Mouse (Mus musculus): ENCODE measurements around the gene Lax1.
"Not testable (repeated sequence)": the region's sequence is repeated elsewhere in the genome, so short reads cannot be mapped to it uniquely, and the experiment has no call there.

The Lax1 gene

DNA sequence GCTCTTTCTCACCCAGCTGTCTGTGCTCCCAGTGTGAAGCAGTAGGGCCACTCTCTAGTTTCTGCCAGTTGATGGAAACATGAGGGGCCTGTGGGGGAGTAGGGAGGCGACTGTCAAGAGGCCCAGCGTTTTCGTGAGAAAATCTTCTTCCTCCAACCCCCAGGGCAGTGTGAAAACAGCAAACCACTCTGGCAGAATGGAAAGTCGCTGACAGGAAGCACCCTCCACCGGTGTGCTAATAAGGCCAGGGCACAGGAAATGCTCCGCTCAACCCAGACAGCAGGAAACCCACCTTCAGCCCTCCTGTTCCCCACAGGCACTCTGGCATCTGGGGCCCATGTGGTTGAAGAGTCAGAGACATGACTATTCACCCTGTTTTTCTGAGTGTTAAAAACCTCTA is at the start of gene Lax1:
Gene Lax1, minus strand, starts transcription at position 212 of the 400 bp plus-strand sequence.
- DNase-seq (ENCODE audit: low spot score) = no peak

DNA sequence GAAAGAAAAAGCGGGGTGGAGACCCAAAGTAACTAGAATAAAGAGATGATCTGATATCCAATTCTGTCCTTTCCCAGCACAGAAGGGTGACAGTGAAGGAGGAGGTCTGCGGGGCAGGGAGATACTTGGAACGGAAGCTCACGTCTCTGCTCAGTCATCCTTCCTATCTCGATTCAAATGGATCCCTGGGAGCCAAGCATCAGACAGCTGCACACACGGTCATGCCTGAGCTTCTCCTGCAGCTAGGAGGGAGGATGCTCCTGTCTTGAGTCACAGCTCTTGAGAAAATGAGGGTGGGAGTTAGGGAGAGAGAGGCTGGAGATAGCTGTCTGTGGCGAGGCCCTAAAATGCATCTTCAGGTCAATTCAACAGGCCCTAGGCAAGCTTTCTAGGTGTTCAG is 46.8 kb upstream of the Lax1 start:
- no peak for DNase-seq (ENCODE audit: low spot score)

DNA sequence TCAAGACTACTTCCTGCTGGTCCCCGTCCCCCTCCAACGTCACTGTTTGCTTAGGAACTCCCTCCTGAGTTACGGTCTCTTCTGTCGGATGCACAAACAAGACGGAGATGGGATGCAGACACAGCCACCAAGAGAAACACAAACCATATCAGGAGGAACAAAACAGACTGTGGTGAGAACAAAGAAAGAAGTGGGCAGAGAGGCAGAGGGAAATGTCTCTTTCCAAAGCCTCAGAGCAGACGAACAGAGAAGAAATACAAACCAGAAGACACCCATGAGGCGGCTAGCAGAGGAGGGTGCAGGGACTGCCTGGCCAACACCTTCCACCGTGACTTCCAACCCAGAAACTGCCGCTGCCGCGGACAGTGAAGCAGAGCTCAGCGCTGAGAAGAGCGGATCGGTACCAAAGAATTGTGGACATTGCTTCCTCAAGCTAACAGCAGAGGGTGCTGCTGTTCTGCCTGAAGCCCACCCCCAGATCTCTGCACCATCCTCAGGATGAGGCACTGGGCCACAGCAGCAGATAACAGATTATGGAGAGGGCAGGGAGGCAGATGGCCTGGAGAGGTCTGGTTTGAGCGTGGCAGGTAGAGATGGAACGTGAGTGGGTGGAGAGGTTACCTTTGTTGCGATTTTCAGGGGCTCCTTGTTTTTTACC is 46.2 kb upstream of the Lax1 start:
- DNase-seq (ENCODE audit: low spot score) = peak; percentile 55

DNA sequence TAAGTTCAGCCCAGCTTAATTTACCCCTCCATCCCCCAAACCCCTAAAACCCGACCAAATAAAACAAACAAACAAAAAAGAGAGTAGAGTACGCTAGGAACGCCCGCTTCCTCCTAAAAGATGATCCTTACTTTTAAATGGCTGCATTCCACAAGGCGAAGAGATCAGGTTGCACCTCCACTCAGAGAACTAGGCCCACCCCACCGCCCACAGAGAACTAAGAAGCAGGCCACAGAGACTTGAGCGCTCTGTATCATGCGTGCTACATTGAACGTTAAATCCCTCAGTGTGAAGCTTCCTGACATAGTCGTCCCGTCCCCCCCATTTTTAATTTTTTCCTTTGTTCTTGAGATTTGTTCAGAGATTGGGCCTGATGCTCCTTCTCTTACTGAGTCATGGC is 42.9 kb upstream of the Lax1 start:
- no peak for DNase-seq (ENCODE audit: low spot score)

DNA sequence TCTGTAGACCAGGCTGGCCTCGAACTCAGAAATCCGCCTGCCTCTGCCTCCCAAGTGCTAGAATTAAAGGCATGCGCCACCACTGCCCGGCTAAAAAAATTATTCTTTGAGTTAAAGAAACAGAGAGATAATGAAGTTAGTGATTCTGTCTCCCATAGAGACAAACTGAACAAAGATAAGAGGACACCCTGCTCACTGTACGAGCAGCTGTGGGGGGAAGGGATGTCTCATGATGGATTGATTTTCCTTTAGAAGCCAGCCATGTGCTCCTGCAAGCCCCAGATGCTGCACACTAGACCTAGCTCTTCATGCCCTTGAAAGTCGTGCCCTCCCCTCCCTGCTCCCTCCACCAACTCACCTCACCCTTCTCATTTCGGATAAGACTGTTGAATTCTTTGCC is 38.4 kb upstream of the Lax1 start:
- no peak for DNase-seq (ENCODE audit: low spot score)

DNA sequence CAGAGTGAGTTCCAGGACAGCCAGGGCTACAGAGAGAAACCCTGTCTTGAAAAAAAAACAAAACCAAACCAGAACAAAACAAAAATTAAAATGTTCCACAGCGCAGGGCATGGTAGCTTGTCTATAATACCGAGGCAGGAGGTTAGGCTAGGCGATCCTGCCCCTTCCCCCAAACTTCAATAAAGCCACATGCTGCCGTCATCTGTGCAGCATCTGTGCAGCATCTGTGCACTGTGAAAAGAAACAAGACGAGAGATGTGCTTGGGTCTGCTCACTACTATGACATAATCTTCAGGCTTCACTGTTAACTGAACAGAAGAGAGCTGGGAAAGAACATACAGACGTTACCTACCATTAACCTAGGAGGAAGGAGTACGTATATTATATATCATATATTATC is 30.4 kb upstream of the Lax1 start:
- no peak for DNase-seq (ENCODE audit: low spot score)

DNA sequence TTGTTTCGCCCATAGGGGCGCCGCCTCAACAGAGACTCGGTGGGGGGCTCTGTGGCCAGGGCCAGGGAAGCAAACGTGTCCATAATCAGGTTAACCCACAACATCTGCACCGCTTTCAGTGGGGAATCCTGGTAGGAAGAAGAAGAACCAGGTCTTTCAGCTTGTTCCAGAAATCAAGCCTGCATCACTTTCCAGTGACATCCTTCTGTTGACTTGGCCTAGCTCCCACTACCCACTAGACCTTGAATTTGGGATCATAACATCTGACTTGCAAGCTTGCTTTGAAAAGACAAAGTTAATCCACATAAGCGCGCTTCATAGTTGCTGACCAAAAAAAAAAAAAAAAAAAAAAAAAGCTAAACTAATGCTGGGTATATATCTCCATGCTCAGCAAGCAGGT is 28.9 kb upstream of the Lax1 start:
- DNase-seq (ENCODE audit: low spot score) = no peak

DNA sequence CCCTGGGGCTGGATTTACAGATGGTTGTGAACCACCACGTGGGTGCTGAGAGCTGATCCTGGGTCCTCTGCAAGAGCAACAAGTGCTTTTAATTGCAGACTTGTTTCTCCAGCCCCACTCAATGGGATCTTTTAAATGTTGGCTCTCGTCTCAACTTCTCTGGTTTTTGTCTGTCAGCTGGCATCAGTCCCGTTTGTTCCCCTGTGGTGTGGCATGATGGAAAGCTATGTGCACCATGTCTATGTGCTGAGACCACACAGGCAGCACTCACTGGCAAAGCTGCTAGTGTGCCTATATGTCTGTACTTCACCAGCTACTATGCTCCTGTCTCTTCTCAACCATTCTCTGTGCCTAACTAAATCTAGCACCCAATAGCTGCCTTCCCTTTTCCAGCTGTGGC is 28.4 kb upstream of the Lax1 start:
- no peak for DNase-seq (ENCODE audit: low spot score)

DNA sequence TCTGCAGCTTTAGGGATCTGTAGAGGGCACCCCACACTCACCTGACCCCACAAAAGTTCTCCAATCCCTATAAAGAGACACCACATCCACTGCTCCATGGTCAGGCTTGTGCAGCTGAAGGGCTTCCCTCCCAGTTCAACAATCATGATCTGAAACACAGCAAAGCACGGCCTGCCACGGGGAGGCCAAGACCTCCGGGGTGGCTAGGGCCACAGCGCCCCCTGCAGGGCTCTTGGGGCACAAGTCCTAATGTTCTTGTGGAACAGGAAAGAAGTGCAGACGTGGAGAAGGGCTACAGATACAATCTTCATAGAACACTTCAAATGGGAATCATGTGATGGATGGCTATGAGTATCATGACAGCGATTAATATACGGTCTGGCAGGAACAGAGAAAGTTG is 26.6 kb upstream of the Lax1 start:
- DNase-seq (ENCODE audit: low spot score) = no peak

DNA sequence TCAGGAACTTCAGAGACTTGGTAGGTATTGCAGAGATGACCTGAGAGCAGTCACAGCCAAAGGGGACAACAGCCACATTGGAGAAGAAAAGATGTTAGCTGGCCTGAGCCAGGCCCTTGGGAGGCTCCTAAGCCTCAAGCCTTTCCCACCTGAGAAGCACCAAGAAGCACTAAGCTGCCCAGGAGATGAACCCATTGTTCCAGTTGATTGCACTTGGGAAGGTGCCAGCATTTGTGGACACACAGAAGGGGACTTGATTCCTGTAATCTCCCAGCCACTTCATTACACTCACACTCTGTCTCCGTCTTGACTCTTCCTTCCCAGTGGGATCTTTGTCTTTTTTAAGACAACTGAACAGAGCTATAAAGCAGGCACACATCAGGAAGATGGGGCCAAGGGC is 25.3 kb upstream of the Lax1 start:
- DNase-seq (ENCODE audit: low spot score) = no peak

DNA sequence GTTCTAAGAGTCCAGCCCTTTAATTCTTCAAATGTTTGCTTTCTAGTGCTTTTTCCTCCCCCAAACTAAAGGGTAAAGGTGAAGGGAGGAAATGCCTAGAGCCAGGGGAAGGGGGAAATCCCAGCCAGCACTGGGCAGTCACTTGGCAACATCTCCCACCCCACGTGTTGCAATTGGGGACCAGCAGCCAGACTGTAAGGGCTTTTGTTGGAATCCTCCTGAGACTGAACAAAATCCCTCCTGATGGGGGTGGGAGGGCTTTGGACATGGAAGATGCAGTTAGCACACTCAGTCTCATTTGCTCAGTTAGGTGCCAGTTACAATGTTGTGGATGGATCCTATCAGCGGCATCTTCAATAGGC is 23.1 kb upstream of the Lax1 start:
- no peak for DNase-seq (ENCODE audit: low spot score)

DNA sequence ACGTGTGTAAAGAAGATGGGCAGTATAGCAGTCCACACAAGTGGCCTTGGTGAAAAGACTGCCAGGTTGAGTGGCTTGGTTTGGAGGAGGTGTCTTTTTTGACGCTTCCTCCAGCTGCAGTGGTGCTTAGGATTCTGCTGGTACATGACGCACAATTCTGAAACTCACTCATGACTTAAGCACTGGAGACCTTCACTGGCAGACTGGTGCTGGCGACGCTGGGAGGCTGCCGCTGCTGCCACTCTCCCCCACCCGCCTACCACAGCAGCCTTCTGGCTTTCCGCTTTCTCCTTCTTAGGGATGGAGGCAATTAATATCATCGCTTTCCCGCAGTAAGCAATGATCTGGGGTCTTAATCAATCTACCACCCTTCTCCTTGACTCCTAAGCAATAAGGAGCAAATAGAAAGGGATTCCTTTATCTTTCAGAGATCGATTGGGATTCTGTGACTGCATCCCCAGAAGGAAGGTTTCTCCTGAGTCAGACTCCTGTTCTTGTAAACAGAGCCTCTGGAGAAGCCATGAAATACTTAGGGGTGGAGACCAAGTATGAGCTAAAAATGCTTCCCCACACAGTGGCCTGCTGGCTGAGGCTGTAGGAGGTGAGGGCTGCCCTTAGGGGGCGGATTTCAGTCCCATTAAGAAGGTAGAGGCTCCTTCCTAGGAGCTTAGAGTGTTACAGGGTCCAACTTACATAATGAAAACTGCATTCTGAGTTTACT is 22.5 kb upstream of the Lax1 start:
- DNase-seq (ENCODE audit: low spot score) = no peak

DNA sequence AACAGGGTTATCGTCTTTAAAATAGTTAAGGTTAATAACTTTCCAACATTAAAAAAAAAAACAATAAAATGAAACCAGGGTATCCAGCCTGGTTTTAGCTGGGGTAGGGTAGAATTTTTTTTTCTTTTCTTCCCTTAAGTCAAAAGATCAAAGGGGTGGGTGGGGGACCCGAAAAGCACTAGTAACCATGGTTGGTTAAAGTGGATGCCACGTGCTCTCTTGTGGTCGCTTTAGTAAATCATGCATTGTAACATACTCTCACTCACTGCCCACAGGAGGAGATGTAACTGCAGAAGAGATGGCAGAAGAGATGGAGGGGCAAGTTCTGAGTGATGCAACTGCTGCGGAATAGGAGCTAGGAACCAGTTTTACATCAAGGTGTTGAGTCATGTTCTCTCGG is 21.5 kb upstream of the Lax1 start:
- no peak for DNase-seq (ENCODE audit: low spot score)

DNA sequence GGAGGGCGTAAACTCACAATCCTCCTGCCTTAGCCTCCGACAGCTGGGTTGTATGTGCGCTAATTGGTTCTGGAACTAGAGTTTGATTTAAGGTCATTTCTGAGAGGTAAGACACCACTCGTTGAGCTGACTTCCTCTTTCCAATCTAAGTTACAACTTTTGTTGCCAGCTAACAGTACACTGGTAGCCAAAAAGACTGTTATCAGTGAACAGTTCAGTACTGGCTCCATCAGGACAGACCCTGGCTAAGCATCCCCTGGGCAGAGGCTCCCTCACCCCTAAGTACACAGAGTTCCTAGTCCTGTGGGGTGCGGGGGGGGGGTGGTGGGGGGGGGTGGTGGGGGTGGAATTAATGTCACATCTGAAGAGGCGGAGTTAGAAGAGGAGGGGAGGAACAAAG is 21.0 kb upstream of the Lax1 start:
- no peak for DNase-seq (ENCODE audit: low spot score)

DNA sequence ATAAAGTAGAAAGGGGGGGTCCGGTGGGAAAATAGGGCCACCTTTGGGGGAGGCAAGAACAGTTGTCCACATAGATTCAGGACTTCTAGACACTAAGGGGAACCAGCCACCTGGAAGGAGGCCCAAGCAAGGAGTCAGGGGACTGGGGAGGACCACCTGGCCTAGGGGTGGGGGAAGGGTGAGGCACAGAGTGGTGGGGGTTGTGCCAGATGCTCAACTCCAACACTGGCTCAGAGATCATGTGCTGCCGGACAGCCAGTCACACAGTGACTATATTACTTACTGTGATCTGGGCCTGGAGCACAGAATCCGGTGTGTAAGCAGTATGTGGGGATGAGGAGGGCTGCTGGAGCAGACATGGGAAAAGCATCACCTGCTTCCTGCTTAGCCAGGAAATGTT is 19.4 kb upstream of the Lax1 start:
- DNase-seq (ENCODE audit: low spot score) = no peak

DNA sequence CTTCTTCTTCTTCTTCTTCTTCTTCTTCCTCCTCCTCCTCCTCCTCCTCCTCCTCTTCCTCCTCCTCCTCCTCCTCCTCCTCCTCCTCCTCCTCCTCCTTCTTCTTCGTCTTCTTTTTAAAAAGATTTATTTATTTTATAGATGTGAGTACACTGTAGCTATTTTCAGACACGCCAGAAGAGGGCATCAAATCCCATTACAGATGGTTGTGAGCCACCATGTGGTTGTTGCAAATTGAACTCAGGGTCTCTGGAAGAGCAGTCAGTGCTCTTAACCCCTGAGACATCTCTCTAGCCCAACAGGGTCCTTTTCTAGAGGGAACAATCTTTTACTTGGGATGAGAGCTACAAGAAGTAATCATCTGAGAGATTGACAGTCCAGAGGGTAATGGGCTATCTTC is 11.9 kb upstream of the Lax1 start:
- not testable (repeated sequence) for DNase-seq (ENCODE audit: low spot score)

DNA sequence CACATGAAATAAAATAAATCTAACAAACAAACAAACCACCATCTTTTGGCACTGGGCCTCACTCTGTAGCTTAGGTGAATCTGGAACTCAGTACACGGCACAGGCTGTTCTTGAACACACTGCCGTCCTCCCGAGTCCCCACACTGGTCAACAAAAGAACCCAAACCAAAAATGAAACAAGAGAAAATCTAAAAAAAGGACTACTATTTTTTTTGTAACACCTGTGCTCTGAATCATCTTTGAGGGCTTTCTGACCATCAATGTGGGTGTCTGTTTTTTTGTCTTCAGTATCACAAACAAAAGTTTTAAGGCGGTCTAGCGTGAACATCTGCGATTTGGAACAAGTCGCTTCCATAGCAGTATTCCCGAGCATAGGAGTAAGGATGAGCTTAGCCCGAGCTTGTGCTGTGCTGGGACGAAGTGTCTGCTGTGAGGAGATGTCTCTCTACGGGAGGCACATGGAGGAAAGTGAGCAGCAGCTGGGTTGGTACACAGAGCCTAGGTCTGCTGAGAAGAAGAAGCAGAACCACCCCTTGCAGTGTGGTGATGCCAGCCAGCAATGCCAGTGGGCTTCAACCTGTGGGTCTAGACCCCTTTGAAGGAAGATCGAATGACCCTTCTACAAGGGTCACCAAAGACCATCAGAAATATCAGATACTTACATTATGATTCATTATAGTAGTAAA is 8.2 kb upstream of the Lax1 start:
- DNase-seq (ENCODE audit: low spot score) = no peak

DNA sequence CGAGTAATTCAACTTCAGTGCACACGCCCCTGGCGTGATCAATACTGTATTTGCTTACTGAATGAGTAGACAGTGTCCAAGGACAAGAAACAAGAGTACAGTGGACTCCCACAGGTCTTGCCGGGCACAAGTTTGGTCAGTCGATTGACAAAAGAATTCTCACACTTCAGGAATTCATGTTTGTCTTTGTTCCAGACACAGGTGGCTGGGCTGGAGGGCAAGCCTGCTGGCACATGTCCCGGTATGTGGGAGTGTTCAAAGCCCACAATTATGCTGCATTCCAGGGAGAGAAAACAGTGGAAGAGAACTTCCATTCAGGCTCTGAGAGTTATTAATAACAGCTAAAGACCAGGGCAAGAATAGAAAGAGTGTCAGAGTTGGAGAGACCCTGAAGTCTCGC is 6.0 kb upstream of the Lax1 start:
- DNase-seq (ENCODE audit: low spot score) = no peak

DNA sequence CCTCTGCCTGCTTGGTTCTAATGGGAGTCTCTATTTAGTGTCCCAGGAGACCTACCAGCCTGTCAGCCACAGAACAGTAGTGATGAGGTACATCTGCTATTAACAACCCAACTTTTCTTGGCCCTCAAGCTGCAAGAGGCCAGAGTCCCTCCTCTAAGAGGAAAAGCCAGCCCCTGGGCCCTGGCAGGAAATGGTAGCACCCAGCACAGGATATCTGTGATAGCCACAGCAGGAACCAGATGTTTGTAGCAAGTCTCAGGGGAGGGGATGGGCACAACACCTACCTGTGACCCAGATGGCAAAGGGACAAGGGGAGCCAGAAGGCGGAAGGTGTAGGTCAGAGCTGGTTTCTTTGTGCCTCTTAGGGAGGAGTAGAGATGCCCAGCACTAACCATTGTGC is 5.0 kb upstream of the Lax1 start:
- no peak for DNase-seq (ENCODE audit: low spot score)

DNA sequence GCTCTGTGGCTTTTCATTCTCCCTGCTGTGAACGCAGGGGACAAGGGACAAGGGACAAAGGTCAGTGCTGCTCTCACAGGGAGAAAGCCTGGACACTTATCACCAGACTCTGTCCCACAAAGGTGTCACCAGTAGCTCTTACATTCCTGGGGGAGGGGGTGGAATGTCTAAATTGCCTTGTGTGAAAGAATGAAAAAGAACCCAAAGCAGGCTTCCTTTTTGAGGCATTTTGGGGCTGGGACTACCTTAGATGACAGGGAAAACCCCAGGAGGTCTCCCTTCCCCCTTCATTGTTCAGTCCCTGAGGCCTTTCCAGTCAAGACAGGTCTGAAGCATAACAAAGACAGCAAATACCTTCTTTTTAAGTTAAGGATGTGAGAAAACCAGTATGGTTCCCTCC is 4.4 kb upstream of the Lax1 start:
- no peak for DNase-seq (ENCODE audit: low spot score)

DNA sequence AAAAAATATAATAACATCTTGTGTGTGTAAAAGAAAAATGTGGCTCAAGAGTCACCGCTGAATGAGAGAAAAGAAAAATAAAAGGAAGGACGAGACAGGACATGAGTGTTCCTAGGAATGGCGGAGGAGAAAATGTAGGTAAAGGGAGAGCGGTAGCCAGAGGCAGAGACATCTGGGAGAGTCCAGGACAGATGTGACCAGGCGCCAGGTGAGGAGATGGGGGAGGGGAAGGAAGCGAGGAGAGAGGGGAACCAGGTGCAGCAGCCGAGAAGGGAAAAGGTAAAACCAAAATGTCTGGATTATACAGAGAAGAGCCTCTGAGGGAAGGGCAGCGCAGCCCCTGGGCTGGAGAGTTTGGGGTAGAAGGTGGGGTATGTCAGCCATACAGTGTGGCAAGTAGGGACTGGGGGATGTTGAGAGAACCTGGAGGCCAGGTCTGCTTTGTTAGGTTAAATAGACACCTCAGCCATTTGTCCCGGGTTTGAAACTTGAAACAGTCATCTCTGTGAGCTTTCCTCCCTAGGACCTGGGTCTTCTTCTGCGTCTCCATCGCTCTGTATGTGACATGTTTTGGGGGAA is 3.7 kb upstream of the Lax1 start:
- DNase-seq (ENCODE audit: low spot score) = no peak

DNA sequence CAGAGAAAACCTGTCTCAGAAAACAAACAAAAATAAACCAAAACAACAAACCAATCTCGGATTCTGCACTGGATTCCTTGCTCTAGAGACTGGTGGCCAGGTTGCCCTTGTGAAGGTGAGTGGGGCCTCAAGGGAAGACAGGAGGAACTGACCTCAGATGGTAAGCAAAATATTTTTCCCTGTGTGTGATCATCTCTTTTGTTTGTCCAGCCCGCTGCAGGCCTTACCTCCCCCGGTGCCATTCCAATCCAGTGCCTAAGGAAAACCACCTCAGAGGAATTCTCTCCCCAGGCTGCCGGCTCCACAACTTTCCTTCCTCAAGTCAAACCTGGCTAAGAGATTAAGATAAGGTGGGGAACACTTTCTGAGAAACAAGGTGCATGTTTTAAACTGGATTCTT is 2.3 kb upstream of the Lax1 start:
- no peak for DNase-seq (ENCODE audit: low spot score)

DNA sequence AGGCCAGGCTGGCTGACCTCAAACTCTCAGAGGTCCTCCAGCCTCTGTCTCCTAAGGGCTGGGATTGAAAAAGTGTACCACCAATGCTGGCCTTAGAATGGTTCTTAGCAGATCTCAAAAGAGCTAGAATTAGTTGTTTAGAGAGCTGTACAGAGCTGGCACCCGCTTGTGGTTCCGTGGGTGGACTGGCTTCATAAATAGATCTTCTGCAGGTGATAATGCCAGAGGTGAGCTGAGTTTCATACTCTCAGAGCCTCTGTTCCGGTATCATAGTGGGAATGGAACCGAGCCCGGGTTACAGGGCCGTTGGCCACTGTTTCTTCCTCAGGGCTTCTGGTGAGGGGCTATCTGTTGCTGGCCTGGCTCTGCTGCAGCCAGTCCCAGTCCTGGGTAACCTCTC is 1.1 kb upstream of the Lax1 start:
- DNase-seq (ENCODE audit: low spot score) = no peak
